Mouse (Mus musculus) adrenal gland, adult 8-10 months (tissue): ENCODE data around the gene C1s1. TPM values are rescaled to one million over a fixed set of nuclear protein-coding genes. Genes with fewer than 3 reads are reported as not detected.
"Not testable (repeated sequence)": the region's sequence is repeated elsewhere in the genome, so short reads cannot be mapped to it uniquely, and the experiment has no call there.

Source experiments
- DNase-seq: peaks from one replicate; pipeline ENCODE4 v3.0.0; 2022
- total RNA-seq, 4 experiments: library from RNA; stranded (reverse); gene quantifications; 2 replicates each; pipeline ENCODE4 v1.2.4; 2022

Gene C1s1
- total RNA-seq, 4 experiments from 2014 or later = 46.9 to 107 (median 72.7) TPM

DNA sequence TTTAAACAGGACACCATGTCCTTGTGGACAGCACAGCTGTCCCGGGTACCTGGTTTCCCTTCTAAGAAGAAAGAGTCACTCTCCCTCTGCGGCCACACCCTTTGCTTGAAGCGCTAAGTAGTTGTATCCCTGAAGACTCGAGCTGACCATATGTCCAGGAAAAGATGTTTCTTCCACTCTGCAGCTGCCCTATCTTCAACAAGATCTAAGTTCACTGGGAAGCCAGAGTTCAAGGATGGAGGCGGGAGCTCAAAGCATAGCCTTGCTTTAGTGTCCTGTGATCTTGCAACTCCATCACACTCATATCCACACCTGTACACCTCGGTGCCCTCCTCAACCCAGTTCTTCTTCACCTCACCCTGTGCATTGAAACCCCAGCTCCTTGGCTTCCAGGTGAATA lies 30.2 kb downstream of the C1s1 start:
- no peak for DNase-seq

DNA sequence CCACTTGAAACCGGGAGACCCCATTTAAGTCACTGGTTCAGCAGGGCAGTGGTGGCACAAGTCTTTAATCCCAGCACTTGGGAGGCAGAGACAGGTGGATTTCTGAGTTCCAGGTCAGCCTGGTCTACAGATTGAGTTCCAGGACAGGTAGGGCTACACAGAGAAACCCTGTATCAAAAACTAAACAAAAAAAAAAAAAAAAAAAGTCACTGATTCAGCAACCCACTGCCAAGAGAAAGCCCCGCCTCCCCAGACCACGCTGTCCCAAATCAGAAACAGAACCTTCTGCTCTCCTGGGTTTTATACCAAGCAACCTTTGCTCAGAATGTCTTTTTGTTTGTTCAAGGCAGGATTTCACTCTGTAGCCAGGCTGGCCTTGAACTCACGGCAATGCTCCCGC lies 33.0 kb downstream of the C1s1 start:
- not testable (repeated sequence) for DNase-seq

DNA sequence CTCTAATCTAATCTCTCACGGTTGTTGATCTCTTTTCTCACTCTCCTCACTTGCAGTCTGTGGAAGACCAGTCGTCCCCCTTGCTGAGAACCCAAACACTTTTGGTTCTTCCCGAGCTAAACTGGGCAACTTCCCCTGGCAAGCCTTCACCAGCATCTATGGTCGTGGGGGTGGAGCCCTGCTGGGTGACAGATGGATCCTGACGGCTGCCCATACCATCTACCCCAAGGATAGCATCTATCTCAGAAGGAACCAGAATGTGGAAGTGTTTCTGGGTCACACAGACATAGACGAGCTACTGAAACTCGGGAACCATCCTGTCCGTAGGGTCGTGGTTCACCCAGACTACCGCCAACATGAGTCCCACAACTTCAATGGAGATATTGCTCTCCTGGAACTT lies 33.9 kb downstream of the C1s1 start:
- no peak for DNase-seq

DNA sequence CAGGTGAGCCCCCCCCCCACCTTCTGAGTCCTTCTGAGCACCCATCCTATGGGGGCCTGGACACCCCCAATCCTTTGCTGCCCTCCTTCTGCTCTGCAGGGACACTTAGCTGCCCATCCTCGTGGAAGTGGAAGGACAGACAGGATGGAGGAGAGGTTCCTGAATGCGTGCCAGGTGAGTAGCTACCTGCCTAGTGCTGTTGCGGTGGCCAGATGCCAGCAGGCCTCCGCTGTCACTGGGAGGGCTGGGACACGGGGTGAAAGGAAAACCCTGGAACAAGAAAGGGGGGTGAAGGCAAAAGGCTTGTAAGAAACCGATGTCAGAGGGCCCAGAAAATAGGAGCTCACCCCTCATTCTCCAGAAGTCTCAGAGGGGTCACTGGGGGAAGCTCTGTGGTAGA lies 35.2 kb downstream of the C1s1 start:
- DNase-seq = no peak

DNA sequence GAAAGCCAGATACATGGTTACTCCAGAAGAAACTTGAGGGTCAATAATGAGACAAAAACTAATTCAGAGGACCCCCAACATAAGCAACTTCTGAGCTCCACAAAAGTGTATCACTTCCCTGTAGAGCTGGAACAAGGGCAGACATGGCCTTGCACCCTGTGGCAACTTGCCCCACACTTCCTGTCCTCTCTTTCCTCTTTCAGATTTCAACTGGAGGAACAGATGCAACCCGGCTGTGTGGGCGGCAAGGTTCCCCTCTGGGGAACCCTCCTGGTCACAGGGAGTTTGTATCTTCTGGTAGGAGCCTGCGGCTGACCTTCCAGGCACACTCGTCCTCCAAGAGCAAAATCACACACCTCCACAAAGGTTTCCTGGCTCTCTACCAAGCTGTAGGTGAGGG lies 37.1 kb downstream of the C1s1 start:
- DNase-seq = no peak

DNA sequence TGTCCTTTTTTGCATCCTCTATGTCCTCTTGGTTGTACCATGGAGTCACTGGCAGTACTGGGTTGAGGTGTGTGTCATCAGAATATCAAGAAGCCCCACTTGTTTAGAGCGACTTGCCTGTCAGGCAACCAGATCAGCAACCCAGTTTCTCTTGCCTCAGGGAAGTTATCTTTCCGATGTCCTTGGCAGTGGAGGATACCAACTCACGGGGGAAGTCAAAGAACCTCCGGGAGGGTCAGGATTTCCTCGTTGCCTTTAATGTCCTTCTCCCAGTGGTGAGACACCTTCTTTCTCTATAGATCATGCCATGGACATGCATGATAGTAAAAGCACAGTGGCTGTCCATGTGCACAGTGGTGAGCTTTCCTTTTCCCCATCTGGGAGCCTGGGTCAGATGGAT lies 40.1 kb downstream of the C1s1 start:
- DNase-seq = peak; percentile 40

DNA sequence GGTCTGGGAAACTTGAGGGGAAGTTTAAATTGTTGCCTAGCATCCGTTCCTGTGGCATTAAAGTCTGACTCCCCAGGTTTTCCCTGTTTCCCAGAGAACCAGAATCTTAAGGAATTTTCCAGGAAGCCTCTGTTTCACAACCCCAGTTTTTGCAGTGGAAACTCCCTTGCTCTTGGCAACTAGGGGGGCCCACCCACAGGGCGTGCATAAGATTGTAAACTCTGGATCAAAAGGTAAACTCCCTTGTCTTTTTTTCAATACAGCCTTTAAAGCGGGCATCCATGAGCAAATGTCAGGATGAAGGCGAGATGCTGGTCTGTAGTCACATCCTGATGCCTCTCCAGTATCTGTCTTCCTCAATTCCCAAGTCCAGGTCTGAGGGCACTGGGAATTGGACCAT lies 40.7 kb downstream of the C1s1 start:
- no peak for DNase-seq

DNA sequence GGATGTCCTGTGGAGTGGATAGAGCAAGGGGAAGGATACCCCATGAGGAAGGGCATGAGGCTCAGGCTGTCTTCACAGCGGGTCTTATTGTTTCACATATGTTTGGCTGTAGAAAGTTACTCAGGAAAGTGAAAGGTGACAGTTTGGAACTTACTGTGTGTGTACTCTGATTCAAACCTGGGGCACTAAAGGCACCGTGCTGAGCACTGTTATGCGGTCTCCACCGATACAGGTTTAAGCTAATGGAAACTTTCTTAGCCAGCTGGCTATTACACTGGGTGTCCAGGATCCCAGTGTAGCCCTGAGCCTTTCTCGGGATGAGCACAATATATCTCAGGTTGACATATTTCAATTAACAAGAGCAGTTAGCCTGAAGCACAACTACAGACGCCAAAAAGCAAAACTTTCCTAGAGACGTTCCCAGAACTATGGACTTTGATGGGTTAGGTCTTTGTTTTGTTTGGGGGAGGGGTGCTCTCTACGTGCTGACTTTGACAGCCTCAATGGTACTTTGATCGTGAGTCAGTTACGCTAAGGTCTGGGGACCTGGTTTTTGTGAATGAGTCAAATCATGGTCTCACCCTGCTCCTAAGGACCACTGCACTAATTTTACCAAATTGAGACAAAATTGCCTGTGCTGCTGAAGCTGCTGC lies 42.1 kb downstream of the C1s1 start:
- no peak for DNase-seq

DNA sequence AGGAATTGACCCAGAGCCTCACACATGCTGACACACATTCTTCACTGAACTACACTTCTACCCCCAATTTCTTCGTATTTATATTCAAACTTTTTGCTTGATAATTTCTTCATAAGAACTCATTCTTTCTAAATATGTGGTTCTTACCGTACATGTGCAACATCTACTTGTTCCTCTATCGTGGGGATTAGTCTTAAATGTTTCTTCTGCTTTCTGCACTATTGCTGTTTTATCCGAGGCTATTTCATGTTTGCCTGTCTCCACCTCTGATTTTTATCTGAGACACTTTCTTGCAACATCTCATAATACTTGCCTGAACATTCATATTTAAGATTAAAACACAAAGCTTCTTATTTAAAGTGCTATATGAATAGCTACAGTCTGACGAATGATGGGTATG lies 46.1 kb downstream of the C1s1 start:
- DNase-seq = no peak

DNA sequence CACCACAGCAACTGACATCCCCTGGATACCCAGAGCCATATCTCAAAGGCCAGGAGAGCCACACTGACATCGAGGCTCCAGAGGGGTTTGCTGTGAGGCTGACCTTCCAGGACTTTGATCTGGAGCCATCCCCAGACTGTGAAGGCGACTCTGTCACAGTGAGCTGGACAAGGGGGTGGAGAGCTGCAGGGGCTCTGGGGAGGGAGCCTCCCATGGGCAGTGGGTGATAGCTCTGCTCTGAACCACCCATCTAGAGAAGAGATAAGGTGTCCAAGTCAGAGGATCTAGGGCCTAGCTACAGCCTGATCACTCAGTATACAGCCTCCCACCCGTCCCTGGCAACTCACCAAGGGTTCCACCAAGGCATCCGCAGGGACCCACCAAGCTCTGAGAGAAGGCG lies 48.3 kb downstream of the C1s1 start:
- peak; percentile 35 for DNase-seq

DNA sequence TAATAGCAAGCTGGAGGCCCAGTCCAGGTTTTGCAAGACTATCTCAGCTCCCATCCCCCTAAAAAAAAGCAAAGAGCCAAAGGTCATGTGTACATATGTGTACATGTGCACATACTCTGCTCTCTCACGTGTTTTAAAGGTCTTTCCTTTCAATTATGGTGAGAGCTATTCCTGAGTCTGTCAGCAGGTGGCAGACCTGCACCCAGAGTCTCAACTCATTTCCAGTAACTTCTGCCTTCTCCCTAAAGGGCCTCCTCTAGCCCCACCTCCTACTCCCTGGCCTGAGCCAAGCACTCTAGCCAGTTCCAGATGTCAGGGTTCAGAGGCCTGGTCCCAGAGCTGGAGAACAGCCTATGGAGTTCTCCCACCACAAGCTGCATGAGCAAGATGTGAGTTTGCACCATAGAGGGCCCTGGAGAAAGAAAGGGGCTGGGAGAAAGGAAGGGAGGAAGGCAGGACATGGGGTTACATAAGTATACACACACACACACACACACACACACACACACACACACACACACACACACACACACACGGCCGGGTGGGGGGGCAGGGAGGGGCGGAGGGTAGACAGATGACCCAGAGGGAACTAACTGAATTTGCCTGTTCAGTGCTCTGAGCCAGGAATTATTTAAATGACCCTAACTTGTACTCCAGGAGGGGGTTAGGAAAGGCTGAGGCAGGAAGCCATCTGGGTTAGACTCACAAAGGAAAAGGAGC lies 49.2 kb downstream of the C1s1 start, which contains the start of gene C1rl:
Gene C1rl, plus strand, starts transcription at position 272 of the 720 bp plus-strand sequence.
- peak; percentile 84 for DNase-seq

DNA sequence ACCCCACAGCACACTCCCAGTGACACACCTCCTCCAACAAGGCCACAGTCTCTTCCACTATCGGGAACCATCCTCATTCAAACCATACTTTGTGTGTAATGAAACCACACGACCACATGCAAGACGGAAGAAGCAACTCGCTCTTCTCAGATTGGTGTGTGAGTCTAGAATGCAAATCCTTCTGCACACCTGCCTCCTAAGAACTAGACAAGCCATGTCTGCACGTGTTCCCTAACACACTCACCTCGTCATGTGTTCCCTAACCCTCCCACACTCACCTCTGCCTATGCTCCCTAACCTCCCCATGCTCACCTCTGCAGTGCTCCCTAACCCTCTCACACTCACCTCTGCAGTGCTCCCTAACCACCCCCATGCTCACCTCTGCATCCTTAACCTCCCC lies 50.7 kb downstream of the C1s1 start:
- no peak for DNase-seq

DNA sequence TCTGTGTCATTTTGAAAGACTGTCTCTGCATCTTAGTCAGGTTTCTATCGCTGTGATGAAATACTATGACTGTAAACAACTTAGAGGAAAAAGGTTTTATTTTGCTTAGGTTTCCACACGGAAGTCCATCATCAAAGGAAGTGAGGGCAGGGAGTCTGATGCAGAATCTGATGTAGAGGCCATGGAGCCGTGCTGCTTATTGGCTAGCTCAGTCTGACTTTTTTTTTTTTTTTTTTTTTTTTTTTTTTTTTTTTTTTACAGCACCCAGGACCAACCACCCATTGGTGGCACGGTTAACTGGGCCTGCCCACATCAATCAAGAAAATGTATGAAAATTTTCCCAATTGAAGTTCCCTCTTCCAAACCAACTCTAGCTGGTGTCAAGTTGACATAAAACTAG lies 53.2 kb downstream of the C1s1 start:
- DNase-seq = no peak

DNA sequence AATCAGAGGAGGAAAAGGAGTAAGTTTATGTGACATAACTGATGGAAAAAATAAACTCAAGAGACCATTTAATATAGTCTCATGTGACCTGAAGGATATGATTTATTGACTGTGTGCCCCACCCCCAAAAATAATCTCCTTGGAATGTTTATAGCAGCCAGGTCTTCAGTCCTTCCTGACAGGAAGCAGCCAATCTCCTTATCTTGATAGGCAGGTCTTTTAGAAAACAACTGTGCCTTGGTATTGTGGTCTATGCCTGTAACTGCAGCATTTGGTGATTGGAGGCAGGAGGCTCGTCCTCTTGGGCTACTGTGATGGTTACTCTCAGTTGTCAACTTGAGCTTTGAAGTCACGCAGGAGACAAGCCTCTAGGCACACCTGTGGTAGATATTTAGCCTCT lies 54.6 kb downstream of the C1s1 start:
- no peak for DNase-seq

DNA sequence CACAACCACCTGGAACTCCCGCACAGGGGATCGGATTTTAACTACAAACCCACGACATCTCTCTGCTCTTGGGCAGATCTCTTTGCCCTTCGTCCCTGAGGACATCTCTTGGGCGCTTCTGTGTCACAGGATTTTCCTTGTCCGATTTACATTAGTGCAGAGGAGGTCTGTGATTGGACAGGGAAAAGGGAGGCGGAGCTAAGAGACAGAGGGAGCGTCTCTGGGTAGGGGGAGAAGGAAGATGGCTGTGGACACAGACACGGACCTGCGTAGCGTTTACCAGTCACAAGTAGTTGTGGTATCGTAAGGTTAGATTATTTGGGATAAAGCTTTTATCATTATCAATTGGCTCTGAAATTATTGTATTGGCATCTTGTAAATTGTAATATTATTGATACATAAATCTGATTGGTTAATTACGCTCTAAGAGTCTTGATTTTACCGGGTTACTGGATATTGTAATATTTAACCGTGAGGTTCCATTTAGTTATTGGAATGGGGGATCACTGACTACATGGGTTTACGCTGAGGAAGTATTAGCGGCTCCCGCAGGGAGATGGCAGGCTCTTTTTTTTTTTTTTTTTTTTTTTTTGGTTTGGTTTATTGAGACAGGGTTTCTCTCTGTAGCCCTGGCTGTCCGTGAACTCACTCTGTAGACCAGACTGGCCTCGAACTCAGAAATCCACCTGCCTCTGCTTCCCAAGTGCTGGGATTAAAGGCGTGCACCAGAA lies 56.6 kb downstream of the C1s1 start:
- DNase-seq = no peak

DNA sequence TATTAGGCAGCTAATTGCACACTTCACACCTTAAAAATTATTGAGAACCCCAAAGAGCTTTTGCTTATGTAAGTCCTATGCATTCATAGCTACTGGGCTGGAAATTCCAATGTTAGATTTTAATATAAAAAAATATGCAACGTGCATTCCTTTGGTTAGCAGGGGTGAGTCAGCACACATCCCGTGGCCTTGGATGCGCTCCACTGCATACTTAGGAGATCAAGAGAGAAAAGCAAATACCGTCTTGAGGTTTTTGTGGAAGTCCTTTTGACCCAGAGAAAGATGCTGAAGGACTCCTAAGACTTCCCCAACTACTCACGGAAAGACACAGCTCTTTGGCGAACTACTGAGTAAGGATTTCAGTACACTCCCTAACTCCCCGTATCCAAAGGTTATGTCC lies 57.3 kb downstream of the C1s1 start:
- peak; percentile 39 for DNase-seq

DNA sequence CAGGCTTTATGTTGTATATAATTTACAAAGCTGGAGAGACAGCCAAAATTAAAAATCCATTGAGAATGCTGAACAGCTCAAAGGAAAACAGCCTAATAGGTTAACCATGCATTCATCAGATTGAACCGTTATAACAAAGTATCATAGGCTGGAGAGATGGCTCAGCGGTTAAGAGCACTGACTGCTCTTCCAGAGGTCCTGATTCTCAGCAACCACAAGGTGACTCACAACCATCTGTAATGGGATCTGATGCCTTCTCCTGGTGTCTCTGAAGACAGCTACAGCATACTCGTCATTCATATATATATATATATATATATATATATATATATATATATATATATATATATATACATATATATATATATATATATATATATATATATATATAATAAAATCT lies 58.3 kb downstream of the C1s1 start:
- DNase-seq = not testable (repeated sequence)

DNA sequence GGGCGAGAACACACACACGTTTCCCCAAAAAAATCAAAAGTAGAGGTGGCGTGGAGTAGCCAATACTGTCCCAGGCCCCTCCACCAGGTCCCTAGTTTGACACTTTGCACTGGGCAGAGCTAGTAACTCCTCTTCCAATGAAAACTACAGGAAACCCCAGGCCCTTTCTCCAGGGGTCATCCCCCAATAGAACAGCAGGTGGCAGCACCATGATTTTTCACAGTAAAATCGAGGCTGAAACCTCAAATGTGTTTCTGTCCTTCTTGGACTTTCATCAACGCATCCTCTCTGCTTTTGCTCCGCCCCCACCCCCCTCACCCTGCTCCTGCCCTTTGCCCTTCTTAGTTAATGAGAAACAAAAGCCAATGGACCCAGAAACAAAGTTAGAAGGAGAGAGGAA lies 60.6 kb downstream of the C1s1 start:
- DNase-seq = no peak

Other genes starting within 250 kb of the C1s1 start
- 1 to 10 TPM; 3.6 to 7.2 (median 5.0) TPM for gene Cd163, start 237.7 kb downstream of the C1s1 start, total RNA-seq
- gene Pex5, start 127.3 kb downstream of the C1s1 start, total RNA-seq = 10 to 100 TPM; 62.0 to 95.7 (median 82.8) TPM
- 10 to 100 TPM; 55.0 to 89.1 (median 73.7) TPM for gene Clstn3, start 77.6 kb downstream of the C1s1 start, total RNA-seq
- gene C1rl, start 49.2 kb downstream of the C1s1 start, total RNA-seq = 10 to 100 TPM; 28.1 to 44.4 (median 34.4) TPM
- 100 to 1,000 TPM in 2 of 4 experiments, 10 to 100 TPM in 2; 48.6 to 131 (median 88.7) TPM for gene C1ra, start 30.0 kb downstream of the C1s1 start, total RNA-seq
- gene C1rb, start 27.9 kb upstream of the C1s1 start, total RNA-seq = 10 to 100 TPM in 2 of 4 experiments, 1 to 10 TPM in 2; 5.9 to 19.1 (median 12.4) TPM
- 1 to 10 TPM; 1.8 to 4.1 (median 3.0) TPM for gene C1s2, start 93.7 kb upstream of the C1s1 start, total RNA-seq
- gene Lpcat3, start 120.7 kb upstream of the C1s1 start, total RNA-seq = 100 to 1,000 TPM in 1 of 4 experiments, 10 to 100 TPM in 3; 75.1 to 111 (median 90.7) TPM
- 10 to 100 TPM; 81.9 to 100.0 (median 86.2) TPM for gene Emg1, start 169.8 kb upstream of the C1s1 start, total RNA-seq
- gene Phb2, start 170.0 kb upstream of the C1s1 start, total RNA-seq = 100 to 1,000 TPM; 255 to 303 (median 272) TPM
- 10 to 100 TPM; 14.1 to 21.6 (median 15.0) TPM for gene Ptpn6, start 196.4 kb upstream of the C1s1 start, total RNA-seq
- gene Grcc10, start 199.0 kb upstream of the C1s1 start, total RNA-seq = 100 to 1,000 TPM; 348 to 417 (median 368) TPM
- gene Gm45234, start 213.7 kb upstream of the C1s1 start, total RNA-seq = not detected
- gene Atn1, start 214.2 kb upstream of the C1s1 start, total RNA-seq = 100 to 1,000 TPM in 2 of 4 experiments, 10 to 100 TPM in 2; 68.7 to 111 (median 97.1) TPM
- 10 to 100 TPM; 23.0 to 74.2 (median 42.8) TPM for gene Eno2, start 227.3 kb upstream of the C1s1 start, total RNA-seq
- 1 to 10 TPM in 2 of 4 experiments, under 1 TPM in 2; 0.52 to 3.6 (median 1.0) TPM for gene Lrrc23, start 237.4 kb upstream of the C1s1 start, total RNA-seq